Mouse (Mus musculus) ES-Bruce4 (cell line): Measurements from ENCODE around the gene Inpp5f.

ENCODE experiments used
- CTCF ChIP-seq: IDR thresholded peaks from one replicate; pipeline ENCODE4 v1.8.1; 2011; ENCODE audit warnings: low read depth, low read length
- EP300 ChIP-seq: IDR thresholded peaks from 2 replicates; pipeline ENCODE4 v1.6.1; 2011; ENCODE audit warnings: low read depth, low read length; ENCODE audit not compliant: insufficient read depth

DNA sequence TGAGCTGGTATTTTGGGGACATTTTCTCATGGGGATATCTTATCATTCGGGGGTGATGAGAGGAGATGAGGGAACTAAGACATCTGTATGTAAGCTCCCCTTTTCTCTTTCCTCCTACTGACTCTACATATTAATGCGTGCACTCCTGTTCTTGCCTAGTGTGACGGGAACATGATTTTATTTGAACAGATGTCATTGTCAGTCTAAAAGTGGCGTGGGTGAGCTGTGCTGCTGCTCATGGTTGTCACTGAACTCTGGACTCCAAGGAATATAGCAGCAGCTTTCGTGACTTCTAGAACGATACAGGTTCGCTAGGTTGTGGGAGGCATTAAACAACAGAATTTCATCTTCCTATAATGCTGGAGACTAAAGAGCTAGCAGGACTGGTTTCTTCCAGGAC, 30.4 kb downstream of the Inpp5f start:
- TF ChIP-seq CTCF (no peak), EP300 (no peak)
